Mouse (Mus musculus): ENCODE measurements around the gene Zfp786.
"Not testable (repeated sequence)": the region's sequence is repeated elsewhere in the genome, so short reads cannot be mapped to it uniquely, and the experiment has no call there.

The Zfp786 gene

GRCm38 (mm10) chr6:47830104-47831078 is at the start of gene Zfp786:
Gene Zfp786 (minus strand): TSS chr6:47830867.
- DNase-seq (ENCODE audit: low spot score in 2 of 2), result peak; percentile 92 to 96

DNA sequence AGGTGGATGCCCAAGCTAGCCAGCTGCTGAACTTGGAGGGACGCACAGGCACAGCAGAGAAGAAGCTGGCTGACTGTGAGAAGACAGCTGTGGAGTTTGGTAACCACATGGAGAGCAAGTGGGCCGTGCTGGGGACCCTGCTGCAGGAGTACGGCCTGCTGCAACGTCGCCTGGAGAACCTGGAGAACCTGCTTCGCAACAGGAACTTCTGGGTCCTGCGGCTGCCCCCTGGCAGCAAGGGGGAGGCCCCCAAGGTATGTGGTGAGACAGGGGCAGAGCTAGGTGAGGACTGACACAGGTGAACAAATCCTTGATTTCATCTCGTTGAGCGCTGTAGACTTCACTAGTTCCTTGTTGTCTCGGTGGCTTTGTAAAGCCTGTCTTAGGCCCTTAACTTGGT is 49.5 kb upstream of the Zfp786 start:
- no peak for DNase-seq (ENCODE audit: low spot score in 2 of 2)

- DNase-seq (ENCODE audit: low spot score in 2 of 2), result no peak
These were observed 48.5 kb upstream of the Zfp786 start for GRCm38 (mm10) chr6:47879049-47879716.

DNA sequence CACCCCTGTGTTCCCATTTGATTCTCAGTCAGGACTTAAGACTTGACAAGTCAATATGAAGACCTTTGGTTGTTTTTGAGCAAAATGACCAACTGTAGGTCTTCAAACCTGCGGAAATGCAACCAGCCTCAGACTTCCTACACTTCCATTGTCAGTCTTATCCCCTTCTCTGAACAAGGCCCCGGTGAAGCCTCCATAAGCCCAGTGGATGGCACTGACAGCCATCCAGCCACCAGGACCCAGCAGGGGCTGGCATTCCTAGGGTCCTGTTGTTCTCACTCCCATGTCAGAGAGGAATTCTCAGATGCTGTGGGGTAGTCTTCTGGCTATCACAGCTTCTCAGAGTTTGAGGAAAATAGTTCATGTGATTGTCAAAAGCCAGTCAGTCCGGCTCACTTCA is 47.9 kb upstream of the Zfp786 start:
- no peak for DNase-seq (ENCODE audit: low spot score in 2 of 2)

- DNase-seq (ENCODE audit: low spot score in 2 of 2), result peak in 1 of 2 experiments; percentile 32
These were observed 47.5 kb upstream of the Zfp786 start for GRCm38 (mm10) chr6:47878133-47878514.

- DNase-seq (ENCODE audit: low spot score in 2 of 2), result peak; percentile 86 to 88
These were observed 46.9 kb upstream of the Zfp786 start for GRCm38 (mm10) chr6:47877461-47878132.

DNA sequence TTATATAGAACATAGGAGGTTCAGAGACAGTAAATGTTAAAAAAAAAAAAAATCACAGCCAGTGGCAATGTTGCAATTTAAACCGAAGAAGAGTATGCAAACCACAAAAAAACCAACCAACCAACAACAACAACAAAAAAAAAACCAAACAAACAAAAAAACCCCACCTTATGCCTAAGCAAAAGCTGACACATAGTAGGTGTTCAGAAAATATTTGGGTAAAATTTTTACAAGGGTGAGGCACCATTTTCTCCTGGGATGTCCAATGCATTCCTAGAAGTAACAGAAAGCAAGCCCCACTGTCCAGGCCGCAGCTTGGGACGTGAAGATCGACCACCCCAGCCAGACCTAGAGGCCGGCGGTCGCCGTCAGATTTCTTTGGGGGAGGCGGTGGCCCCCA is 46.4 kb upstream of the Zfp786 start, which contains the start of gene Zfp282:
Zfp282 (plus strand) TSS at position 147 of the 400 bp plus-strand sequence.
- no peak for DNase-seq (ENCODE audit: low spot score in 2 of 2)

- DNase-seq (ENCODE audit: low spot score in 2 of 2), result no peak
These were observed 41.6 kb upstream of the Zfp786 start for GRCm38 (mm10) chr6:47872266-47872665.

DNA sequence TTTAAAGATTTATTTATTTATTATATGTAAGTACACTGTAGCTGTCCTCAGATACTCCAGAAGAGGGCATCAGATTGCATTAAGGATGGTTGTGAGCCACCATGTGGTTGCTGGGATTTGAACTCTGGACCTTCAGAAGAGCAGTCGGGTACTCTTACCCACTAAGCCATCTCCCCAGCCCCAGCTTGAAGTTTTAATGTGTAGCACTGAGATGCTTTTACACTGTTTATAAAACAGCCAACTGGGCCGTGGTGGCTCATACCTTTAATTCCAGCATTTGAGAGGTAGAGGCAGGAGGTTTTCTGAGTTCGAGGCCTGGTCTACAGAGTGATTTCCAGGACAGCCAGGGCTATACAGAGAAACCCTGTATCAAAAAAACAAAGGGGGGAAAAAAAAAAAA is 27.1 kb upstream of the Zfp786 start:
- not testable (repeated sequence) for DNase-seq (ENCODE audit: low spot score in 2 of 2)

- DNase-seq (ENCODE audit: low spot score in 2 of 2), result no peak
These were observed 26.6 kb upstream of the Zfp786 start for GRCm38 (mm10) chr6:47857241-47857640.

DNA sequence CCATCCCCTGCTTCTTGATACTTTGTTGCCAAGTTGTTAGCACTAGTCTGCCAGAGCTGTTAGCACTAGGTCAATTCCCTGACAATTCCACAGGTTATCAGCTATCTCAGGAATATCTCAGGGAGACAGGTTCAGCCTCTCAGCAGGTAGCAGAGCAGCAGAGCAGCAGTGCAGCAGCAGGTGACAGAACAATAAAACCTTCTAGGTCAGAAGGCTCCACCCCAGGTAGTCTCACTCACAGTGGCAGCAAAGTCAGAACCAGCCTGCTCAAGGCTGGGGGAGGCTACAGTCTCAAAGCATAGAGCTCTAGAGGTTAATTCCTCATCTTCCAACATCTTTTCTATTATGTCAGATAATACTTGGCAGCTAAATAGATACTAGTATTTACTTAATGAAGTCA is 15.1 kb upstream of the Zfp786 start:
- DNase-seq (ENCODE audit: low spot score in 2 of 2), result no peak

GRCm38 (mm10) chr6:47842337-47842736 is 11.7 kb upstream of the Zfp786 start:
- DNase-seq (ENCODE audit: low spot score in 2 of 2), result no peak

GRCm38 (mm10) chr6:47841831-47842230 is 11.2 kb upstream of the Zfp786 start:
- no peak for DNase-seq (ENCODE audit: low spot score in 2 of 2)

DNA sequence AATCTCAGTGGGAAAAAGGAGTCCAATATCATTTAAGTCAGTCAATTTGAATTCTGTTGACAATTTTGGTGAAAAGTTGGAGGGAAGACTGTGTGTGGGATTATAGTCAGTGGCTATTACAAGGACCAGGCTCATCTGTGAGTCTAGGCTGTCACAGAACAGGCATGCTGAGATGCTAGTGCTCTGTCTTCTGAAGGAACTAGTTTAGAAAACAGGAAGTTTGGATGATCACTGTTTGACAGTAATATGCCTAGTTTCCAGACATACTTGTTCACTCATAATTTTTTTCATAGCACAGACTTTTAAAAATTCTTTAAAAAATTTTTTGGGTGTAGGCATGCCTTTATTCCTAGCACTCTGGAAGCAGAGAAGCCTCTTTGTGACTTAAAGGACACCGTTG is 10.4 kb upstream of the Zfp786 start:
- DNase-seq (ENCODE audit: low spot score in 2 of 2), result no peak

GRCm38 (mm10) chr6:47837630-47838029 is 7.0 kb upstream of the Zfp786 start:
- DNase-seq (ENCODE audit: low spot score in 2 of 2), result no peak

GRCm38 (mm10) chr6:47835984-47836521 is 5.4 kb upstream of the Zfp786 start:
- DNase-seq (ENCODE audit: low spot score in 2 of 2), result peak; percentile 64 to 75

- peak; percentile 96 to 97 for DNase-seq (ENCODE audit: low spot score in 2 of 2)
These were observed 4.9 kb upstream of the Zfp786 start, which contains the start of gene Zfp398 for GRCm38 (mm10) chr6:47835482-47835983. Gene Zfp398 (plus strand): TSS chr6:47835661.

DNA sequence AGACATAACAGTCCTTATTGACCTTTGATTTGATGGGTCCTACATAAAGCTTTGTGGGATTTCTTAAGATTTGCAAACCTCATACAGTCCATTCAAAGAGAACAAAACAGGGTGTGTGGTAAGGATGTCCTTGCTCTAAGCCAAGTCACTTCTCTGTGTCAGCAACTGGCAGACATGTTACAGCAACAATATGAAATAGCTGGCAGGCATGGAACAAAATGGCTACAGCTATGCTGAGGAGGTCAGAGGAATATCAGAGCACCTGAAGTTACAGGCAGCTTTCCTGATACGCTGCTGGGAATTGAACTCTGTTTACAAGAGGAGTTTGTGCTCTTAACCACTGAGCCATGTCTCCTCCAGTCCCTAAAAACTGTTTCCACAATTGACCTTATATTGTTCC is 1.6 kb upstream of the Zfp786 start:
- no peak for DNase-seq (ENCODE audit: low spot score in 2 of 2)

GRCm38 (mm10) chr6:47828950-47829349 is 1.7 kb downstream of the Zfp786 start:
- DNase-seq (ENCODE audit: low spot score in 2 of 2), result no peak

- no peak for DNase-seq (ENCODE audit: low spot score in 2 of 2)
These were observed 3.2 kb downstream of the Zfp786 start for GRCm38 (mm10) chr6:47827462-47827861.

DNA sequence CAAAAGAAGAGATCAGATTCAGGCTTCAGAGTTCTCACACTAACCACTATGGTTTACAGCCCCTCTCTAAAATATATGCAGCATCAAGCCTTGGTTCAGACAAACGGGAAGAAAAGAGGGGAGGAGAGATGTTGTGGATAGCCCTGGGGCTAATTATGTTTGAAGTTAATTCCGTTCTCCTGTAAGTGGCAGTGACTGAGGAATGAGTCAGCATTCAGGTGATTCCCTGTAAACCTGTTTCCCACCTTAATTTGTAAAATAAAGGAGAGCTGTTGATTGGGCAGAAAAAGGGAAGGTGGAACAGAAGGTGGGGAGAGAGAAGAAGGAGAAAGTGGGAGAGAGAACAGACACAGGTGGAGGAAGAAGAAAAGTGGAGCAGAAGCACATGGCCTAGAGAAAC is 6.4 kb downstream of the Zfp786 start:
- DNase-seq (ENCODE audit: low spot score in 2 of 2), result no peak

DNA sequence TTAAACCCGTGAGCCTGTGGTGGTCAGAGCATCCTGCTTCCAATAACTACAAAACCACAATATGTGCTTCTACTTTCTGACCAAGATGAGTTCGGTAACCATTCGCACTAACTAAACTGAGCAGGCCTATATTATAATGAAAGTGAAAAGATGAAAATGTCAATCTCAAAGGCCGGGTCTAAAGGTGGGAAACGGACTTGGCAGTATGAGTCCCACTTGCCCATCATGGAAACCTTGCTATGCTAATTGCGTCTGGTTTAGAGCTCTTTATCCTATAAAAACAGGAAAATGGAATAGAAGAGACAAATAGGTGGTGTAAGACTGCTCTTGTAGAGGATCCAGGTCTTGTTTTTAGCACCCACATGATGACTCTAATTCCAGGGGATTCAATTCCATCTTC is 8.9 kb downstream of the Zfp786 start:
- DNase-seq (ENCODE audit: low spot score in 2 of 2), result no peak

Data from spleen, postnatal 10 days (tissue).